Mouse (Mus musculus) frontal cortex, postnatal 36 days (tissue): ENCODE measurements around the gene Rpl14.

ENCODE experiments used
- DNase-seq, 2 experiments: peaks; one replicate each; pipeline ENCODE4 v3.0.0; 2022; ENCODE audit warnings: low spot score in 2 of 2

Gene Rpl14

GRCm38 (mm10) chr9:120603956-120604355 lies 32.7 kb downstream of the Rpl14 start:
- DNase-seq = no peak

- no peak for DNase-seq
Measured at GRCm38 (mm10) chr9:120611055-120611454, 39.8 kb downstream of the Rpl14 start.

DNA sequence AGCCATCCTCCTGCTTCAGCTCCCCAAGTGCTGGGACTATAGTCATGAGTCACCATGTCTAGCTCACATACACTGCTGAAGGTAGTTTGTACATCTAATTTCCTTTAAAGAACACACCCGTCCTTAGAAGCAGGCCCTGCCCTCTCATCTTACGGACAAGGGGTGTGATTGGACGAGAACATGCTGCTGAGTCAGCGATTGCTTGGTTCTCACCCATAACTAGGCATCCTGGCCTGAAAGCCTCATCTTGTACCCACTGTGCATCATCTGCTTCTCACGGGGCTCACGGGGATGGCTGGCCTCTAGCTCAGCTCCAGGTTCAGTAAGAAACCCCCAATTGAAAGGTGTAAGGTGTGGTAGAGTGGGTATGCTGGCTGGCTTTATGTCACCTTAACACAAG lies 42.8 kb downstream of the Rpl14 start:
- no peak for DNase-seq

DNA sequence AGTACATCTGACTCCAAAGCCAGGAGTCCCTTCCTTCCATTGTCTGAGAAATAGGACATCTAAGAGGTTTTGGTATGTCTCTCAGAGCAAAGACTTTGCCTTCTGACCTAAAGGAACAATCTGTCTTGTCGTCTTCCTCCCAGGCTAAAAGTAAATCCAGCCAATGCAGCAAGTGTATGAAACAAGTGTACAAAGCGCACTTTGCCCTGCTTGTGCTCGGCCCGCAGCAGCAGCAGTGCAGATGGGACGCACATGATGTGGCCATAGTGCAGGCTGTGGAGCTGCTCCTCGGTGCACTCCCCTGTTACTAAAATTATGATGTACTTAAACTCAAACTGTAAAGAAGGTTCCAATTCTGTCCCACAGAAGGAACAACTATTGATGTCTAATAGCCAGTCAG lies 46.9 kb downstream of the Rpl14 start:
- DNase-seq = no peak

- no peak for DNase-seq
Measured at GRCm38 (mm10) chr9:120619347-120619708, 48.1 kb downstream of the Rpl14 start.

- DNase-seq = peak; percentile 48 to 54
Measured at GRCm38 (mm10) chr9:120619709-120620408, 48.6 kb downstream of the Rpl14 start.

DNA sequence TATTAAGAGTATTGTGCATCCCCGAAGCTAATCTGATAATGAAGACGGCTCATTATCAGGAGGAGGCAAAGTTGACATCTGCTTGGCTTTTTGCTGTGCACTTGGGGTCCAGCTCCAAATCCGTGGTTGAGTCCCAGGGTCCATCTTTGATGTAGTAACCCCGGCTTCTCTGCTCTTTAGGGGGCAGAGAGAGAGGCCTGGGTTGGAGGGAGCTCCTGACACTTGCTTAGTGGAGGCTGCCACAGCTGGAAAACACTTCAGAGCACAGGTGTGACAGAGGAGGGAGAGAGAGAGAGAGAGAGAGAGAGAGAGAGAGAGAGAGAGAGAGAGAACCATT lies 49.1 kb downstream of the Rpl14 start:
- DNase-seq = no peak
